ENCODE assay signal across 8 mouse cellular contexts in genomic region chr12:54200172-54200571, GRCm38 (mm10). TPM values are rescaled to one million over a fixed set of nuclear protein-coding genes. Genes with fewer than 3 reads are reported as not detected.
A peak's percentile ranks its signal among the peaks of the same experiment; 100 is the strongest.
DNase-seq lines count a peak whose midpoint lies in the region; ATAC-seq and TF ChIP-seq lines count a peak whose summit lies in the region.

No protein-coding gene starts in this region.

- H3K36me3 ChIP-seq in heart, adult 2 months (ENCODE audit: control insufficient read depth, insufficient read depth, low read length) = peaks cover 5% of the 10 kb centered on the region

- intact Hi-C loops in heart, adult 2 months (cut with DNase I) = loop anchor here (2.0 to 5.0 kb wide), 4 partner anchors 113 to 347 kb away; no protein-coding TSS in a partner anchor
- intact Hi-C loops in heart, postnatal 36 days (cut with DNase I) = loop anchor here (5.0 kb wide), 2 partner anchors 38 to 112 kb away; no protein-coding TSS in a partner anchor
- intact Hi-C loops in left cerebral cortex, postnatal 36 days (cut with DNase I) = no loop called here

- H3K27ac ChIP-seq in heart, adult 2 months = no peak overlapping the region; the same call in 1 of the 2 replicates

- 0 out of 2 replicates have a peak overlapping the region, but pooled peaks have one; percentile 5 for H3K4me3 ChIP-seq in heart, adult 2 months

- TF ChIP-seq POLR2A in heart, adult 2 months (IDR thresholded peaks at IDR 0.05; ENCODE audit: insufficient read depth, low read depth, low read length) = no peak

- TF ChIP-seq CTCF in heart, adult 2 months (IDR thresholded peaks at IDR 0.05) = peak; percentile 65

- 20% methylated on average over 4 of the region's 4 CpGs for WGBS in heart, adult 2 months

- no peak for ATAC-seq in activated CD4-positive, CD25-positive, alpha-beta regulatory T cell, adult 4 months

- H3K9ac ChIP-seq in heart, adult 2 months (ENCODE audit: low read depth, low read length) = no peak overlapping the region

- H3K4me1 ChIP-seq in heart, adult 2 months (ENCODE audit: control insufficient read depth, insufficient read depth, low read length) = peaks cover 7% of the 10 kb centered on the region

- no peaks in the 10 kb centered on the region; the same call in 1 of the 2 replicates for H3K79me2 ChIP-seq in heart, adult 2 months (replicated peaks; ENCODE audit: control insufficient read depth, insufficient read depth, low read length)

- TF ChIP-seq EP300 in heart, adult 2 months (IDR thresholded peaks at IDR 0.05; ENCODE audit: insufficient read depth, low read depth, low read length) = no peak

- H3K27me3 ChIP-seq in heart, adult 2 months (ENCODE audit: control insufficient read depth, insufficient read depth, low read length) = no peaks in the 10 kb centered on the region

- DNase-seq in heart, adult 2 months = peak in 1 of 2 experiments; percentile 31
- no peak for DNase-seq in heart, adult 11 months
- peak; percentile 41 for DNase-seq in right cerebral cortex, postnatal 4 days
- no peak for DNase-seq in right cerebral cortex, postnatal 36 days (ENCODE audit: low spot score in 2 of 2)
- peak; percentile 32 to 34 for DNase-seq in heart, postnatal 36 days
- peak; percentile 56 for DNase-seq in lung, postnatal 10 days
- DNase-seq in left cerebral cortex, postnatal 36 days (ENCODE audit: low spot score in 2 of 2) = no peak

RNA-seq across cellular contexts. Expression of gene Egln3, which starts 3.5 kb away (rescaled TPM):
- total RNA-seq in heart, adult 2 months (2021) = 10 to 100 TPM; 76.3 to 94.5 TPM
- polyA plus RNA-seq in heart, adult 2 months (2012; rRNA removed) = 27.8 and 76.1 TPM in 2 replicates
- total RNA-seq in heart, postnatal 36 days (2021) = 10 to 100 TPM; 56.1 to 78.5 TPM
- 1 to 10 TPM; 1.7 to 2.3 TPM for polyA plus RNA-seq in activated CD4-positive, CD25-positive, alpha-beta regulatory T cell, adult 4 months (2017; shearing (Covaris generic))
- 1 to 10 TPM; 9.1 to 9.9 TPM for total RNA-seq in left cerebral cortex, postnatal 36 days (2021)

Comparison
In these comparisons a context has a peak if more than half of its experiments do, and no peak if none do; other contexts are left out.
1. DNase-seq: peak in right cerebral cortex, postnatal 4 days (single experiment), heart, postnatal 36 days (2 of 2) and lung, postnatal 10 days (single experiment); none in heart, adult 11 months (single experiment), right cerebral cortex, postnatal 36 days (0 of 2) and left cerebral cortex, postnatal 36 days (0 of 2).
2. RNA of gene Egln3, which starts 3.5 kb away (total RNA-seq): 76.3 to 94.5 TPM in heart, adult 2 months and 56.1 to 78.5 TPM in heart, postnatal 36 days; 9.1 to 9.9 TPM in left cerebral cortex, postnatal 36 days; every median in the first group is over 4 times any median in the second.